Mouse (Mus musculus) Muller cell, postnatal 12 days (primary cell): ENCODE results near the gene Chaf1a.

Source experiments
- DNase-seq: peaks from one replicate; pipeline ENCODE4 v3.0.0-alpha.2; 2015; ENCODE audit errors: inconsistent ontology term

The Chaf1a gene

GRCm38 (mm10) chr17:56040030-56040856 lies at the start of gene Chaf1a:
Gene Chaf1a (plus strand): TSS chr17:56040439.
- peak; percentile 98 for DNase-seq

- DNase-seq = no peak
These were observed 44.2 kb upstream of the Chaf1a start for GRCm38 (mm10) chr17:55996007-55996406.

DNA sequence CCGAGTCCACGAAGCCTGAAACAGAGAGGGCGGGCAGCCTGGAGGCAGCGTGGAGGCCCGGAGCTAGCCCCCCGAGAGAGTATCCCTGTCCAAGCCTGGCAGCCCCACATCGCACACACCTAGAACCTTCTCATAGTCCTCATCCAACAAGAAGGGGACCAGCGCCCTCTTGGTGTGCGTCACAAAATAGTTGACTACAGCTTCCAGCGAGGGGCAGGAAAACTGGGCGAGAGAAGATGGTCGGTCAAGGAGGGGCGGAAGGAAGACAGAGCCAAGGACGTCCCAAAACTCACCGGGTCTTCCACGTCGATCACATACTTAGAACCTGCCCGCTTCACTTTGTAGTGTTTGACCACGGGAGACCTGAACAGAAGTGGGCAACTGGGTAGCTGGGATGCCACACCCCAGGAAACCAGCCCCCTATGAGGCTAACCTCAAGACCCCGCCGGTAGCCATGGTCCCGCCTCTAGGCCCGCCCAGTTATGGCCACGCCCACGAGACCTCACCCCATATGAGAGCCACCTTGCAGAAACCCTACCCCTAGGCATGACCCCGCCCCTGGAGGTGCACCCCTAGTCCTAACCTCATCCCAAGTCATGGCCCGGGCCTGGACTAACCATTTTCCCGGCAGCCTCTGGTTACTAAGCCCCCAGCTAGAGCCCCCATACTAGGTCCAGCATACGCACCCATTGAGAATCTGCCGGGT lies 40.3 kb upstream of the Chaf1a start:
- no peak for DNase-seq

- no peak for DNase-seq
These were observed 37.2 kb upstream of the Chaf1a start for GRCm38 (mm10) chr17:56003000-56003399.

DNA sequence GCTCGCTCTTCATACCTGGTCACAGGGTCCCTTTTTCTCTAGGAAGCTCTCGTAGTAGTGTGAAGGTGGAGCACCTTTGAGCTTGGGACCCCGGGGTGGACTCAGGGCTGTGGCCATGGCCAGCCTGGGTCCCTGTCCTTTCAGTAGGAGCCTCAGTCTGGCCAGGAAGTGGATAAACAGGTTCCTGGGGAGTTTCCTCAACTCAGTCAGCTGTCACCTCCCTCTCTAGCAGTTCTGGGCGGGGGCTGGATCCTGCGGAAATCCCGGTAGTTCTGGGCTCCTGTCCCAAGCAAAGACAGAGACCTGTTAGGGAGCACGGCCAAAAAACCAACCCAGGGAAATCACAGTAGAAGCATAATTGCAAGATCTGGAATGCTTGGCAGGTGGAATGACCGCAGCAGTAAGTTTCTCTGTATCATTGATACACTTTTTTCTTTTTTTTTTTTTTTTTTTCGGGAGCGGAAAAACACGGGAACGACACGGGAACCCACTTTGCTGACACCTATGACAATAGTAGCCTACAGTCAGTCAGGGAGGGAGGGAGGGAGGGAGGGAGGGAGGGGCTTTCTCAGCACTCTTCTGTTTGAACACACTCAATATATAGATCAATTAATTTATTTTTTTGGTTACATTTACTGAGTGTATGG lies 34.7 kb upstream of the Chaf1a start, which contains the start of the genes Stap2 and Mpnd:
Gene Stap2 (minus strand): TSS at position 170 of the 647 bp plus-strand sequence.
Gene Mpnd (plus strand): TSS at position 297 of the 647 bp plus-strand sequence.
- DNase-seq = no peak

- no peak for DNase-seq
These were observed 33.3 kb upstream of the Chaf1a start for GRCm38 (mm10) chr17:56006956-56007355.

GRCm38 (mm10) chr17:56007444-56008355 lies 32.5 kb upstream of the Chaf1a start:
- no peak for DNase-seq

- DNase-seq = peak; percentile 94
These were observed 31.7 kb upstream of the Chaf1a start for GRCm38 (mm10) chr17:56008356-56009087.

- peak; percentile 97 for DNase-seq
These were observed 30.9 kb upstream of the Chaf1a start for GRCm38 (mm10) chr17:56009088-56009961.

- no peak for DNase-seq
These were observed 30.3 kb upstream of the Chaf1a start for GRCm38 (mm10) chr17:56009962-56010240.

DNA sequence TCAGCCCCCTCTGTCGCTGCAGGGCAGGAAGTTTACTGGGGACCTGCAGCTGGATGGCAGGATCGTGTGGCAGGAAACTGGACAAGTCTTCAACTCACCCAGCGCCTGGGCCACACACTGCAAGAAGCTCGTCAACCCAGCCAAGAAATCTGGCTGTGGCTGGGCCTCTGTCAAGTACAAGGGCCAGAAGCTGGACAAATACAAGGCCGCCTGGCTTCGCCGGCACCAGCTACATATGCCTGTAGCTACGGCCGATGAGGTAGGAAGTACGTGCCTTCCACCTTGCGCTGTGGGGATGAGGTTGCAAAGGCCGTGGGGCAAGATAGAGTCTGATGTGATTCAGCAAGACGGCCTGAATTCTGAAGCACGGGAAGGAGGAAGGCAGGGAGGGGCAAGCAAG lies 30.0 kb upstream of the Chaf1a start:
- DNase-seq = no peak

DNA sequence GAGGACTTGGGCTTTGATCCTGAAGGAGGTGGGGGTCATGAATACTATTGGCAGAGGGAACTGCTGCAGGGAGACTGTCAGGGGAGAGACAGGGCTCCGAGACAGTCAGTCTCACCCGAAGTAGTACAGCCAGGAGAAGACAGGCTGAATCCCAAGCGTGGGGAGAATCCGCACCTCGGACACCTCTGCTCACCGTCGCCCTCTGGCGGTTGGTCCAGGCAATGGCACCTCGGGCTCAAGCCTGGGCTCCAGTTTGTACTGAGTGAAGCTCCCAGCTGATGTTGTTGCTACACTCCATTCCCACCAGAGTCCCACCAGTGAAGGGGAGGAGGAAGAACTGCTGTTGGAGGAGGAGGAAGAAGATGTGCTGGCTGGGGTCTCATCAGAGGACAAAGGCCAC lies 29.6 kb upstream of the Chaf1a start:
- peak; percentile 60 for DNase-seq

GRCm38 (mm10) chr17:56011441-56011840 lies 28.8 kb upstream of the Chaf1a start:
- no peak for DNase-seq

- DNase-seq = no peak
These were observed 24.9 kb upstream of the Chaf1a start for GRCm38 (mm10) chr17:56015293-56015692.

DNA sequence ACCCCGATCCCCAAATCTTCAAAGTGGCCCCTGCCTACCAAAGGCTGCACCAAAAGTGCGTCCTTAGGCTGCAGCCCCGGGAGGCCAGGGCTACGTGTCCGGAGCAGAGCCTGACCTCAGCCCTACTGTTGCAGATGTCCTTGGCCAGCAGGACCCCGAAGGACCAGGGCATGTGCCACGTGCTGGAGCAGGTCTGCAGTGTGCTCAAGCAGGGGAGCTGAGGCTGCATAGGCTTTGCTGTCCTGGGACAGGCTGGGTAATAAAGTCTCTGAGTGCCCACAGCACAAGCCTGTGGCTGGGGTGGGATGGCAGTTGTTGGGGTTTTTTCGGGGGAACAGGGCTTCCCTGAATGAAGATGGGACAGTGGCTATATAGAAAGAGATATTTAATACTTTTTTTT lies 23.9 kb upstream of the Chaf1a start:
- DNase-seq = no peak

GRCm38 (mm10) chr17:56016793-56017785 lies 23.1 kb upstream of the Chaf1a start:
- DNase-seq = no peak

GRCm38 (mm10) chr17:56017848-56018247 lies 22.4 kb upstream of the Chaf1a start:
- DNase-seq = no peak

DNA sequence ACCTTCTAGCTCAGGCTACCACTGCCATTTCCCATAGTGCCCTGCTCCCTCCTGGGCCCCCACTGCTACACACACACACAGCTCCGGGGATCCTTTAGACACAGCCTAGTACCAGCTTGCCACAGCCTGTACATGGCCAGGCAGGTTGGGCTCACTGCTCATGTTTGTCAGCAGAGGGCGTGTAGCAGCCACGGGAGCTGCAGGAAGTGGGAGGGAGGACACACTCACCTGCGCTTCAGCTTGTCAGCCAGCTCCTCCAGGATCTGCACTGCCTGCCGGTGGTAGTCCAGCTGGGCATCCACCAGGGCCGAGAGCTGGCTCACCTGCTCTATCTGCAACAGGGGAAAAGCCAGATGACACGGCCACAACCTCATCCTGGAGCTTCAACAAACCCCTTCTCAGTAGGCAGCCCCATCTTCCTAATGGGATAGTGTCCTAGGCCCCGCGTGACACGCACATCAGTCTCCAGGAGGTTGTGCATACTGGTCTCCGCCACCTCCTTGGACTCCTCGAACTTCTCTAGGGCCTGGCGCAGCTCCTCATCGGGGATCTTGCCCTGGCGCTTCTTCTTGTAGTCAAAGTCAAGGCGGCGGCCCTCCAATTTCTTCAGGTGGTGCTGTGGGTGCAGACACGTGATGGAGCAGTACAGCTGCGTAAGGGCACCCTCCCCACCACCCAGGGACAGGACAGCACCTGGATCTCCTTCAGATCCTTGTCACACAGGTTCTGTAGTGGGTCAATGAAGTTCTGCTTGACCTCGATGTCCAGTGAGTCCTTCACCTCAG lies 21.7 kb upstream of the Chaf1a start:
- DNase-seq = no peak
